Mouse (Mus musculus): ENCODE measurements around the gene Bicd1.

DNA sequence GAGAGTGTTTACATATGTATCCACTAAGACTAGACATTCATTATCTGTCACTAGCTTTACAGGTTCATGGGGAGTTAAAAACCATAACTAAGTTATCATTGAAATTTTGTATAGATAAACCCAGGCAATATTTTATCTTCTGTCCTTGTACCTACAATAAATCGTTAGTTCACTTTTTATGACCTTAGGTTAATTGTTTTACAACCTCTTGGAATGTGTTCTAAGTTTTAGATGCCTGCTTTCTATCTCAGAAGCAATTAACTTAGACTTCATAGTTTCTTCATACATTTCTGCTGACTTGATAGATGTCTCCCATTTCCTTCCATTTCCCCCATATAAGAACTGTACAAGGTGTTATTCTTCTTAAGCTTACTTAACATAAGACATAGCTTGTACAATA, 158.5 kb downstream of the Bicd1 start:
- no peak for TF ChIP-seq CTCF (IDR thresholded peaks at IDR 0.05; ENCODE audit: borderline replicate concordance, insufficient read depth, low read depth, low read length)
- no peak for TF ChIP-seq POLR2A (IDR thresholded peaks at IDR 0.05; ENCODE audit: borderline replicate concordance, insufficient read depth, low read length)
